Mouse (Mus musculus): ENCODE data around the gene Aldh3b2. TPM values are rescaled to one million over a fixed set of nuclear protein-coding genes. Genes with fewer than 3 reads are reported as not detected.

Aldh3b2 gene
- polyA plus RNA-seq, 1 experiment from 2014 or later = 0.36 TPM

GRCm38 (mm10) chr19:3988750-3989149 lies 16.6 kb downstream of the Aldh3b2 start:
- no peak overlapping the region for H3K27ac ChIP-seq (ENCODE audit: low read depth, low read length)
- WGBS = 86% methylated on average over 4 of the region's 4 CpGs
- no peaks in the 10 kb centered on the region for H3K9me3 ChIP-seq (replicated peaks; ENCODE audit: control insufficient read depth, low read length)
- no peak overlapping the region for H3K9ac ChIP-seq (ENCODE audit: low read length)
- H3K4me3 ChIP-seq (ENCODE audit: low read depth, low read length) = no peak overlapping the region
- no peak overlapping the region for H3K4me2 ChIP-seq (ENCODE audit: low read length)
- H3K36me3 ChIP-seq (ENCODE audit: control insufficient read depth, insufficient read depth, low read length) = no peaks in the 10 kb centered on the region
- DNase-seq (ENCODE audit: low spot score) (no peak), ATAC-seq (no peak)
- no peaks in the 10 kb centered on the region for H3K4me1 ChIP-seq (ENCODE audit: control insufficient read depth, insufficient read depth, low read length)
- H3K27me3 ChIP-seq (replicated peaks; ENCODE audit: control insufficient read depth, insufficient read depth, low read length) = no peaks in the 10 kb centered on the region

GRCm38 (mm10) chr19:3990804-3991203 lies 18.7 kb downstream of the Aldh3b2 start:
- H3K27ac ChIP-seq (ENCODE audit: low read depth, low read length) = no peak overlapping the region
- ATAC-seq (no peak), DNase-seq (ENCODE audit: low spot score) (no peak)
- WGBS = 76% methylated on average over 6 of the region's 6 CpGs
- no peaks in the 10 kb centered on the region for H3K27me3 ChIP-seq (replicated peaks; ENCODE audit: control insufficient read depth, insufficient read depth, low read length)
- H3K4me2 ChIP-seq (ENCODE audit: low read length) = no peak overlapping the region
- H3K9ac ChIP-seq (ENCODE audit: low read length) = no peak overlapping the region
- no peaks in the 10 kb centered on the region for H3K4me1 ChIP-seq (ENCODE audit: control insufficient read depth, insufficient read depth, low read length)
- no peaks in the 10 kb centered on the region for H3K9me3 ChIP-seq (replicated peaks; ENCODE audit: control insufficient read depth, low read length)
- no peak overlapping the region for H3K4me3 ChIP-seq (ENCODE audit: low read depth, low read length)
- H3K36me3 ChIP-seq (ENCODE audit: control insufficient read depth, insufficient read depth, low read length) = no peaks in the 10 kb centered on the region

GRCm38 (mm10) chr19:3991562-3991961 lies 19.4 kb downstream of the Aldh3b2 start:
- DNase-seq (ENCODE audit: low spot score) = no peak
- Histone ChIP-seq H3K27me3 (replicated peaks; ENCODE audit: control insufficient read depth, insufficient read depth, low read length) (no peaks in the 10 kb centered on the region), H3K4me2 (ENCODE audit: low read length) (no peak overlapping the region), H3K36me3 (ENCODE audit: control insufficient read depth, insufficient read depth, low read length) (no peaks in the 10 kb centered on the region), H3K27ac (ENCODE audit: low read depth, low read length) (no peak overlapping the region), H3K4me3 (ENCODE audit: low read depth, low read length) (no peak overlapping the region), H3K9ac (ENCODE audit: low read length) (no peak overlapping the region), H3K9me3 (replicated peaks; ENCODE audit: control insufficient read depth, low read length) (no peaks in the 10 kb centered on the region), H3K4me1 (ENCODE audit: control insufficient read depth, insufficient read depth, low read length) (no peaks in the 10 kb centered on the region)
- WGBS = 98% methylated on average over 3 of the region's 3 CpGs
- no peak for ATAC-seq

- H3K4me3 ChIP-seq (ENCODE audit: low read depth, low read length) = no peak overlapping the region
- no peak overlapping the region for H3K9ac ChIP-seq (ENCODE audit: low read length)
- no peak for ATAC-seq
- H3K9me3 ChIP-seq (replicated peaks; ENCODE audit: control insufficient read depth, low read length) = no peaks in the 10 kb centered on the region
- H3K27ac ChIP-seq (ENCODE audit: low read depth, low read length) = no peak overlapping the region
- no peaks in the 10 kb centered on the region for H3K4me1 ChIP-seq (ENCODE audit: control insufficient read depth, insufficient read depth, low read length)
- no peak overlapping the region for H3K4me2 ChIP-seq (ENCODE audit: low read length)
- DNase-seq (ENCODE audit: low spot score) = no peak
- no peaks in the 10 kb centered on the region for H3K27me3 ChIP-seq (replicated peaks; ENCODE audit: control insufficient read depth, insufficient read depth, low read length)
- H3K36me3 ChIP-seq (ENCODE audit: control insufficient read depth, insufficient read depth, low read length) = no peaks in the 10 kb centered on the region
- 82% methylated on average over 3 of the region's 3 CpGs for WGBS
These were observed 19.8 kb downstream of the Aldh3b2 start for GRCm38 (mm10) chr19:3991966-3992365.

- Histone ChIP-seq H3K4me3 (ENCODE audit: low read depth, low read length) (no peak within 1 kb of the TSS), H3K4me1 (ENCODE audit: control insufficient read depth, insufficient read depth, low read length) (no peaks in the 10 kb centered on the region), H3K9me3 (replicated peaks; ENCODE audit: control insufficient read depth, low read length) (no peaks in the 10 kb centered on the region), H3K27ac (ENCODE audit: low read depth, low read length) (no peak within 1 kb of the TSS), H3K27me3 (replicated peaks; ENCODE audit: control insufficient read depth, insufficient read depth, low read length) (no peaks in the 10 kb centered on the region), H3K36me3 (ENCODE audit: control insufficient read depth, insufficient read depth, low read length) (no peaks in the 10 kb centered on the region), H3K9ac (ENCODE audit: low read length) (no peak within 1 kb of the TSS), H3K4me2 (ENCODE audit: low read length) (no peak within 1 kb of the TSS)
- whole genome bisulfite sequencing = 51% methylated on average over 5 of the region's 5 CpGs
- DNase-seq (ENCODE audit: low spot score) = no peak
- ATAC-seq = no peak
These were observed 20.3 kb downstream of the Aldh3b2 start, which contains the start of gene Tbx10 for GRCm38 (mm10) chr19:3992416-3992815. Gene Tbx10, plus strand, starts transcription at chr19:3992752.

- no peak overlapping the region for H3K27ac ChIP-seq (ENCODE audit: low read depth, low read length)
- 73% methylated on average over 6 of the region's 6 CpGs for WGBS
- no peaks in the 10 kb centered on the region for H3K27me3 ChIP-seq (replicated peaks; ENCODE audit: control insufficient read depth, insufficient read depth, low read length)
- H3K9me3 ChIP-seq (replicated peaks; ENCODE audit: control insufficient read depth, low read length) = no peaks in the 10 kb centered on the region
- no peak for ATAC-seq
- H3K9ac ChIP-seq (ENCODE audit: low read length) = no peak overlapping the region
- H3K4me1 ChIP-seq (ENCODE audit: control insufficient read depth, insufficient read depth, low read length) = peaks cover 4% of the 10 kb centered on the region
- no peak overlapping the region for H3K4me3 ChIP-seq (ENCODE audit: low read depth, low read length)
- H3K4me2 ChIP-seq (ENCODE audit: low read length) = no peak overlapping the region
- H3K36me3 ChIP-seq (ENCODE audit: control insufficient read depth, insufficient read depth, low read length) = no peaks in the 10 kb centered on the region
- DNase-seq (ENCODE audit: low spot score) = no peak
These were observed 22.8 kb downstream of the Aldh3b2 start for GRCm38 (mm10) chr19:3994932-3995331.

- Histone ChIP-seq H3K4me3 (ENCODE audit: low read depth, low read length) (no peak overlapping the region), H3K4me1 (ENCODE audit: control insufficient read depth, insufficient read depth, low read length) (peaks cover 4% of the 10 kb centered on the region), H3K27me3 (replicated peaks; ENCODE audit: control insufficient read depth, insufficient read depth, low read length) (no peaks in the 10 kb centered on the region), H3K4me2 (ENCODE audit: low read length) (no peak overlapping the region), H3K36me3 (ENCODE audit: control insufficient read depth, insufficient read depth, low read length) (no peaks in the 10 kb centered on the region), H3K9ac (ENCODE audit: low read length) (no peak overlapping the region), H3K27ac (ENCODE audit: low read depth, low read length) (no peak overlapping the region), H3K9me3 (replicated peaks; ENCODE audit: control insufficient read depth, low read length) (no peaks in the 10 kb centered on the region)
- DNase-seq (ENCODE audit: low spot score) (no peak), ATAC-seq (no peak)
- 90% methylated on average over 3 of the region's 3 CpGs for WGBS
These were observed 23.4 kb downstream of the Aldh3b2 start for GRCm38 (mm10) chr19:3995505-3995904.

GRCm38 (mm10) chr19:3996106-3996505 lies 24.0 kb downstream of the Aldh3b2 start:
- no peak overlapping the region for H3K27ac ChIP-seq (ENCODE audit: low read depth, low read length)
- no peak for DNase-seq (ENCODE audit: low spot score)
- no peaks in the 10 kb centered on the region for H3K27me3 ChIP-seq (replicated peaks; ENCODE audit: control insufficient read depth, insufficient read depth, low read length)
- no peak overlapping the region for H3K9ac ChIP-seq (ENCODE audit: low read length)
- no peak overlapping the region for H3K4me3 ChIP-seq (ENCODE audit: low read depth, low read length)
- WGBS = 75% methylated on average over 7 of the region's 7 CpGs
- H3K4me1 ChIP-seq (ENCODE audit: control insufficient read depth, insufficient read depth, low read length) = peaks cover 6% of the 10 kb centered on the region
- no peaks in the 10 kb centered on the region for H3K36me3 ChIP-seq (ENCODE audit: control insufficient read depth, insufficient read depth, low read length)
- H3K9me3 ChIP-seq (replicated peaks; ENCODE audit: control insufficient read depth, low read length) = no peaks in the 10 kb centered on the region
- H3K4me2 ChIP-seq (ENCODE audit: low read length) = no peak overlapping the region
- ATAC-seq = no peak

GRCm38 (mm10) chr19:3996747-3997146 lies 24.6 kb downstream of the Aldh3b2 start:
- no peak overlapping the region for H3K4me2 ChIP-seq (ENCODE audit: low read length)
- H3K9ac ChIP-seq (ENCODE audit: low read length) = no peak overlapping the region
- no peak overlapping the region for H3K27ac ChIP-seq (ENCODE audit: low read depth, low read length)
- H3K36me3 ChIP-seq (ENCODE audit: control insufficient read depth, insufficient read depth, low read length) = no peaks in the 10 kb centered on the region
- H3K4me1 ChIP-seq (ENCODE audit: control insufficient read depth, insufficient read depth, low read length) = peaks cover 10% of the 10 kb centered on the region
- DNase-seq (ENCODE audit: low spot score) (no peak), ATAC-seq (no peak)
- H3K27me3 ChIP-seq (replicated peaks; ENCODE audit: control insufficient read depth, insufficient read depth, low read length) = no peaks in the 10 kb centered on the region
- H3K4me3 ChIP-seq (ENCODE audit: low read depth, low read length) = no peak overlapping the region
- 80% methylated on average over 8 of the region's 8 CpGs for WGBS
- no peaks in the 10 kb centered on the region for H3K9me3 ChIP-seq (replicated peaks; ENCODE audit: control insufficient read depth, low read length)

Data from forebrain, embryonic 14.5 days (tissue).